Mouse (Mus musculus) liver, adult 2 months (tissue): ENCODE measurements around the gene Pou3f1. TPM values are rescaled to one million over a fixed set of nuclear protein-coding genes. Genes with fewer than 3 reads are reported as not detected.

ENCODE experiments used
- DNase-seq: peaks from one replicate; pipeline ENCODE4 v3.0.0-alpha.2; 2011; ENCODE audit warnings: low read depth, low spot score; ENCODE audit errors: extremely low read depth
- H3K27ac ChIP-seq: fragments of 200-500 bp; replicated peaks from 2 replicates; pipeline ENCODE4 v1.5.1; 2012; ENCODE audit warnings: low read depth, mild to moderate bottlenecking, control low read depth, inconsistent platforms, low read length; ENCODE audit not compliant: insufficient read depth
- H3K27me3 ChIP-seq: fragments of 200-500 bp; 2 replicates; pipeline ENCODE4 v1.6.1; 2012; ENCODE audit warnings: mild to moderate bottlenecking, moderate library complexity, low read length, inconsistent platforms; ENCODE audit not compliant: control insufficient read depth, insufficient read depth
- H3K36me3 ChIP-seq: fragments of 200-500 bp; 2 replicates; pipeline ENCODE4 v1.6.1; 2012; ENCODE audit warnings: low read length, inconsistent platforms; ENCODE audit not compliant: control insufficient read depth, insufficient read depth
- H3K4me1 ChIP-seq: fragments of 200-500 bp; 2 replicates; pipeline ENCODE4 v1.6.1; 2011; ENCODE audit warnings: low read length; ENCODE audit not compliant: control insufficient read depth, insufficient read depth
- H3K4me3 ChIP-seq: fragments of 200-500 bp; 2 replicates; pipeline ENCODE4 v1.5.1; 2011; ENCODE audit warnings: low read depth, mild to moderate bottlenecking, control low read depth, low read length, moderate library complexity; ENCODE audit not compliant: insufficient read depth
- H3K79me2 ChIP-seq: fragments of 200-500 bp; 2 replicates; pipeline ENCODE4 v1.6.1; 2012; ENCODE audit warnings: inconsistent platforms, mild to moderate bottlenecking, low read length, moderate library complexity; ENCODE audit not compliant: control insufficient read depth, insufficient read depth
- H3K9ac ChIP-seq: fragments of 200-500 bp; 2 replicates; pipeline ENCODE4 v1.6.1; 2012; ENCODE audit warnings: low read depth, mild to moderate bottlenecking, control low read depth, inconsistent platforms, low read length
- CTCF ChIP-seq: fragments of 200-500 bp; IDR thresholded peaks from 2 replicates; pipeline ENCODE4 v1.5.1; 2011; ENCODE audit warnings: low read depth, low read length, control low read depth
- POLR2A ChIP-seq: fragments of 200-500 bp; IDR thresholded peaks from 2 replicates; pipeline ENCODE4 v1.6.1; 2011; ENCODE audit warnings: low read length, control low read depth; ENCODE audit not compliant: insufficient read depth; ENCODE audit errors: extremely low read depth
- WGBS: fragments of 180-500 bp; shearing (Covaris S2); methylation state at CpG from one replicate; pipeline ENCODE4 v1.1.7; 2018; 5-methylcytosine and 5-hydroxymethylcytosine counted together
- polyA plus RNA-seq: library from polyadenylated mRNA; depleted of rRNA; stranded (reverse); fragments of >200 nt; gene quantifications from 2 replicates; pipeline ENCODE4 v1.2.3, GENCODE M21; 2012
- total RNA-seq: library from RNA; depleted of rRNA; stranded (reverse); fragments of >200 nt; gene quantifications from 2 replicates; pipeline ENCODE4 v1.2.3, GENCODE M21; 2014

The Pou3f1 gene
- total and polyA plus RNA-seq, 2 experiments, result not detected

DNA sequence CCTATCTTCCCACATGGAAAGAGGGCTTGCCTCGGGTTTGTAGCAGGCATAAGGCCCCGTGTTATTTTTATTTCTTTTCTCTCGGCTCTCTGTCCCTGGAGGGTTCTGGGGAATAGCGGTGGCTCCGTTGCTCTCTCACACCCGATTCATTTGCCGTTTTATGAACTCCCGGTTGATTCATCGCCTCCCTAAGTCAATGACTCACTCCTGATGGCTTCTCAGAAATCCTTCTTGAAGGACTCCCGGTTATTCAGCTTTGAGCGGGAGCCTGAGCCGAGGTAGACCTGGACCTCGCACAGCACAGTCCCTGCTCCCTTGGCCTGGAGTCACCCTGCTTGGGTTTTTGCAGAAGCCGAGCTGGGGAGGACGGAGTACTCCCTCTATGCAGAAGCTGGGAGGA, 8.0 kb downstream of the Pou3f1 start:
- Histone ChIP-seq H3K36me3 (no peaks in the 10 kb centered on the region), H3K4me3 (no peak overlapping the region), H3K27me3 (peaks cover 10% of the 10 kb centered on the region; the same call in 1 of the 2 replicates), H3K4me1 (no peaks in the 10 kb centered on the region), H3K79me2 (no peaks in the 10 kb centered on the region), H3K27ac (no peak overlapping the region), H3K9ac (no peak overlapping the region)
- DNase-seq, result no peak
- TF ChIP-seq POLR2A (no peak), CTCF (no peak)
- 76% methylated on average over 15 of the region's 15 CpGs for WGBS

DNA sequence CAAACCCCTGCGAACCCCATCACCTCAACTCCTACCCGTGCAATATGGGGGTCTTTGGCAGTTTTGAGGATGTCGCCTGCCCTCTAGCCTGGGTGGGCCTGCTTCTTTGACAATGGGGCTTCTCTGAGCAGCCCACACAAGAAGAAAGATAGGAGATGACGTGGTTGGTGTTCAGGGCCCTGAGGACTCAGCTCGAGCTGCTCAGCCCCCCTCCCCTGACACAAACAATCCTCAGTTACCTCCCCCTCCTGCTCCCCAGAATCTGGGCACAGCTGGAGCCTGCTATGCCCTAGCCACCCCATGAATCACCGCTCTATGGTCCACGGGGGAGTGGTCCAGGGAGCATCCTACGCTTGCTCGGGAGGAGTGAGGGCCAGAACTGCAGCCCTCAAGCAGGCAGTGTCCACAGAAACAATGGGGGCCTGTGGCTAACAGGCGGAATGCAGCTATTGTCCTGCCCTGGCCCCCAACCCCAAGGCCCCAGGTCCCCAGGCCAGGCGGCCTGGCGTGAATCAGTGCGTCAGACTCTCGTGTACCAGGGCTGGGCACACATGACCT, 10.9 kb downstream of the Pou3f1 start:
- TF ChIP-seq CTCF, result no peak
- no peak for TF ChIP-seq POLR2A
- no peaks in the 10 kb centered on the region for H3K27me3 ChIP-seq
- H3K79me2 ChIP-seq, result no peaks in the 10 kb centered on the region
- H3K4me1 ChIP-seq, result no peaks in the 10 kb centered on the region
- H3K27ac ChIP-seq, result no peak overlapping the region
- H3K36me3 ChIP-seq, result no peaks in the 10 kb centered on the region
- no peak for DNase-seq
- H3K9ac ChIP-seq, result no peak overlapping the region
- 63% methylated on average over 14 of the region's 14 CpGs for WGBS
- H3K4me3 ChIP-seq, result no peak overlapping the region

DNA sequence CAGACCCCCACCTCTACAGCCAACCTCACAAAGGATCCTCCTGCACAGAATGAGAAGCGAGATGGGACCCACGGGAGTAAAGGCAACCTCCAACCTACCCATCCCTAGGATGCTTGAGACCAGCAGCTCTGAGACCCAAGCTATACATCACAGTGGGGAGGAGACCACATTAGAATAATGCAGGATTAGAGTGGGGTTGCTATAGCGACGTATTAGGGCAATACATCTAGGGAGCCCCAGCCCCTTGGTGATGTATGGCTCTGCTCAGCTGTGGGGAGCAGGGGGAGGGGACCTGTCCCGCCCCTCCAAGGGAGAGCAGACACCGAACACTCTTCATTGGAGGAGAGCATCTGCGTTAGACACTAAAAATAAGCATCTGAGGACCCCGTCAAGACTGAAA, 11.5 kb downstream of the Pou3f1 start:
- TF ChIP-seq POLR2A (no peak), CTCF (no peak)
- H3K27ac ChIP-seq, result no peak overlapping the region
- H3K79me2 ChIP-seq, result no peaks in the 10 kb centered on the region
- H3K4me1 ChIP-seq, result no peaks in the 10 kb centered on the region
- no peak overlapping the region for H3K4me3 ChIP-seq
- H3K36me3 ChIP-seq, result no peaks in the 10 kb centered on the region
- no peaks in the 10 kb centered on the region for H3K27me3 ChIP-seq
- H3K9ac ChIP-seq, result no peak overlapping the region
- 61% methylated on average over 8 of the region's 8 CpGs for WGBS
- DNase-seq, result no peak

DNA sequence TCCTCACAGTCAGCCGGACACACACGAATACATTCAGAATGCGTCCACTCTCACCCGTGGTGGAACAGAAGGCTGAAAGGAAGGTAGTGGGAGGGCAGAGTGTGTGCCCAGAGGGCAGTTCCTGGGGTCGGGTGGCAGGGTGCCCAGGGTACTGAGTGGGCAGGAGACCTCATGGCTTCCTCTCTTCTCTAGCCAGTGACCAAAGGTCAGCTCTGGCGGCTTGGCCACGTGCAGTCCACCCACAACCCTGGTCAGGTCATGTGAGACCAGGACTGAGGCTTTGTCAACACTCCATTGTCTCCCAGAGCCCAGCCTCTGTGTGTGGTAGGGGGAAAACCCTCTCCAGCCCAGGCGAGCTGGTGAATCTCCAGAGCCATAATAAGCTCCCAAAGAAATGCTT, 13.6 kb downstream of the Pou3f1 start:
- peak; percentile 19 for DNase-seq
- TF ChIP-seq CTCF (no peak), POLR2A (no peak)
- H3K4me1 ChIP-seq, result no peaks in the 10 kb centered on the region
- no peak overlapping the region for H3K27ac ChIP-seq
- no peaks in the 10 kb centered on the region for H3K79me2 ChIP-seq
- 25% methylated on average over 8 of the region's 8 CpGs for WGBS
- no peak overlapping the region for H3K4me3 ChIP-seq
- H3K27me3 ChIP-seq, result no peaks in the 10 kb centered on the region
- no peaks in the 10 kb centered on the region for H3K36me3 ChIP-seq
- no peak overlapping the region for H3K9ac ChIP-seq

DNA sequence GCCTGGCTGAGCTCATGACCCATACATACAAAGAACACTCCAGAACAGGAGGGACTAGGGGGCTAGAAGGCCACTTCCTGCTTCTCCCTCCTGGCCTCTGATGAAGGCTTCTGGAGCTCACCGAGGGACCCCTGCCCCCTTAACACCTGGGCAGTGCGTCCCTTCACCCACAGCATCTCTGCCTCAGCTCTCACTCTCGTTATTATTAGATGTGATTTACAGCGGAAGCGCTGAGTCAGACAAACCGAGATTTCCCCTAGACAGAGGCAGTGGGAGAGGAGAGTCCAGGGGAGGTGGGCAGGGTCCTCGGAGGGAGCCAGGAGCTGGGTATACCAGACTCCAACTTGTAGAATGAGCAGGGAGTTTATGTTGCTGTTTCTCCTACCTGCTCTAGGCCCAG, 15.0 kb downstream of the Pou3f1 start:
- no peak for DNase-seq
- Histone ChIP-seq H3K4me3 (no peak overlapping the region), H3K79me2 (no peaks in the 10 kb centered on the region), H3K9ac (no peak overlapping the region), H3K4me1 (no peaks in the 10 kb centered on the region), H3K27me3 (no peaks in the 10 kb centered on the region), H3K36me3 (no peaks in the 10 kb centered on the region), H3K27ac (no peak overlapping the region)
- TF ChIP-seq CTCF (no peak), POLR2A (no peak)
- 51% methylated on average over 7 of the region's 7 CpGs for WGBS
